Mouse (Mus musculus) hindbrain, embryonic 14.5 days (tissue): ENCODE data around the gene Smyd3. TPM values are rescaled to one million over a fixed set of nuclear protein-coding genes. Genes with fewer than 3 reads are reported as not detected.

ENCODE experiments used
- ATAC-seq: fragments of 200-750 bp; cut with Nextera tagmentation; 2 replicates; pipeline ENCODE4 v1.8.0; 2017; ENCODE audit warnings: moderate number of reproducible peaks, mild to moderate bottlenecking, moderate TSS enrichment, moderate library complexity; ENCODE audit not compliant: low FRiP score
- DNase-seq: peaks from one replicate; pipeline ENCODE4 v3.0.0-alpha.2; 2015; ENCODE audit warnings: low spot score
- H3K27ac ChIP-seq: fragments of 300-500 bp; sonication (generic); 2 replicates; pipeline ENCODE4 v1.5.1; 2014; ENCODE audit warnings: mild to moderate bottlenecking, moderate library complexity
- H3K27me3 ChIP-seq: fragments of 300-500 bp; sonication (generic); 2 replicates; pipeline ENCODE4 v1.6.1; 2014; ENCODE audit warnings: mild to moderate bottlenecking, low read length, mixed read lengths; ENCODE audit not compliant: control insufficient read depth, insufficient read depth
- H3K36me3 ChIP-seq: fragments of 300-500 bp; sonication (generic); replicated peaks from 2 replicates; pipeline ENCODE4 v1.6.1; 2014; ENCODE audit not compliant: control insufficient read depth, insufficient read depth
- H3K4me1 ChIP-seq: fragments of 300-500 bp; sonication (generic); replicated peaks from 2 replicates; pipeline ENCODE4 v1.6.1; 2014; ENCODE audit warnings: antibody characterized with exemption, low read length, mixed read lengths; ENCODE audit not compliant: control insufficient read depth, insufficient read depth
- H3K4me2 ChIP-seq: fragments of 300-500 bp; sonication (generic); replicated peaks from 2 replicates; pipeline ENCODE4 v1.6.1; 2014; ENCODE audit warnings: mild to moderate bottlenecking, moderate library complexity
- H3K4me3 ChIP-seq: fragments of 300-500 bp; sonication (generic); replicated peaks from 2 replicates; pipeline ENCODE4 v1.5.1; 2014; ENCODE audit warnings: mild to moderate bottlenecking, low read length
- H3K9ac ChIP-seq: fragments of 300-500 bp; sonication (generic); 2 replicates; pipeline ENCODE4 v1.6.1; 2014
- H3K9me3 ChIP-seq: fragments of 300-500 bp; sonication (generic); 2 replicates; pipeline ENCODE4 v1.6.1; 2016; ENCODE audit warnings: low read length; ENCODE audit not compliant: control insufficient read depth
- WGBS: fragments of 180-500 bp; shearing (Covaris S2); extraction: QIAGEN DNeasy Blood & Tissue Kit; methylation state at CpG from one replicate; pipeline ENCODE4 v1.1.7; 2014; 5-methylcytosine and 5-hydroxymethylcytosine counted together
- polyA plus RNA-seq: library from polyadenylated mRNA; unstranded; fragments of >200 nt; fragmentation: Nextera tagmentation; extraction: Ambion mirVana; gene quantifications from 2 replicates; pipeline ENCODE4 v1.2.1, GENCODE M21; 2014

Smyd3 gene
- polyA plus RNA-seq, 1 experiment from 2014 or later, result 25.4 TPM

- peak overlapping the region; percentile 83 for H3K27ac ChIP-seq
- WGBS, result 87% methylated on average over 5 of the region's 5 CpGs
- no peaks in the 10 kb centered on the region for H3K27me3 ChIP-seq
- H3K4me2 ChIP-seq, result no peak overlapping the region
- ATAC-seq (no peak), DNase-seq (no peak)
- no peak overlapping the region for H3K9ac ChIP-seq
- H3K9me3 ChIP-seq, result no peaks in the 10 kb centered on the region
- H3K4me3 ChIP-seq, result no peak overlapping the region
- no peaks in the 10 kb centered on the region for H3K36me3 ChIP-seq
- peaks cover 20% of the 10 kb centered on the region for H3K4me1 ChIP-seq
Measured at GRCm38 (mm10) chr1:179337529-179337928, 180.3 kb downstream of the Smyd3 start.

- Histone ChIP-seq H3K9me3 (no peaks in the 10 kb centered on the region), H3K27me3 (no peaks in the 10 kb centered on the region), H3K9ac (no peak overlapping the region), H3K27ac (peak overlapping the region; percentile 74), H3K4me1 (peaks cover 24% of the 10 kb centered on the region), H3K36me3 (no peaks in the 10 kb centered on the region), H3K4me2 (0 out of 2 replicates have a peak overlapping the region, but pooled peaks have one; percentile 21), H3K4me3 (no peak overlapping the region)
- ATAC-seq, result no peak
- DNase-seq, result peak; percentile 46
- WGBS, result 55% methylated on average over 3 of the region's 3 CpGs
Measured at GRCm38 (mm10) chr1:179326965-179327308, 190.9 kb downstream of the Smyd3 start.

GRCm38 (mm10) chr1:179326262-179326964 lies 191.4 kb downstream of the Smyd3 start:
- Histone ChIP-seq H3K27me3 (no peaks in the 10 kb centered on the region), H3K9ac (no peak overlapping the region), H3K36me3 (no peaks in the 10 kb centered on the region), H3K4me1 (peaks cover 24% of the 10 kb centered on the region), H3K27ac (peak overlapping the region; percentile 74), H3K4me2 (0 out of 2 replicates have a peak overlapping the region, but pooled peaks have one; percentile 21), H3K4me3 (no peak overlapping the region), H3K9me3 (no peaks in the 10 kb centered on the region)
- WGBS, result 59% methylated on average over 9 of the region's 9 CpGs
- peak; percentile 84 for ATAC-seq
- peak; percentile 72 for DNase-seq

GRCm38 (mm10) chr1:179324271-179324670 lies 193.6 kb downstream of the Smyd3 start:
- DNase-seq (no peak), ATAC-seq (no peak)
- H3K4me1 ChIP-seq, result peaks cover 24% of the 10 kb centered on the region
- no peaks in the 10 kb centered on the region for H3K36me3 ChIP-seq
- H3K27me3 ChIP-seq, result no peaks in the 10 kb centered on the region
- no peak overlapping the region for H3K9ac ChIP-seq
- no peak overlapping the region for H3K27ac ChIP-seq
- H3K9me3 ChIP-seq, result no peaks in the 10 kb centered on the region
- no peak overlapping the region for H3K4me2 ChIP-seq
- 79% methylated on average over 6 of the region's 6 CpGs for WGBS
- H3K4me3 ChIP-seq, result no peak overlapping the region

- ATAC-seq, result no peak
Measured at GRCm38 (mm10) chr1:179313618-179314017, 204.2 kb downstream of the Smyd3 start.

GRCm38 (mm10) chr1:179309487-179309886 lies 208.4 kb downstream of the Smyd3 start:
- 40% methylated on average over 5 of the region's 5 CpGs for WGBS
- no peak for DNase-seq
- ATAC-seq, result no peak

More at GRCm38 (mm10) chr1:179313618-179314017, 204.2 kb downstream of the Smyd3 start:
- no peak overlapping the region for H3K9ac ChIP-seq
- no peak overlapping the region for H3K4me3 ChIP-seq
- no peaks in the 10 kb centered on the region for H3K9me3 ChIP-seq
- 82% methylated on average over 5 of the region's 5 CpGs for WGBS
- H3K36me3 ChIP-seq, result no peaks in the 10 kb centered on the region
- H3K27me3 ChIP-seq, result no peaks in the 10 kb centered on the region
- no peaks in the 10 kb centered on the region for H3K4me1 ChIP-seq
- no peak overlapping the region for H3K4me2 ChIP-seq
- DNase-seq, result no peak
- H3K27ac ChIP-seq, result no peak overlapping the region

GRCm38 (mm10) chr1:179302446-179303230 lies 215.2 kb downstream of the Smyd3 start:
- H3K4me1 ChIP-seq, result no peaks in the 10 kb centered on the region
- H3K27ac ChIP-seq, result no peak overlapping the region

More at GRCm38 (mm10) chr1:179309487-179309886, 208.4 kb downstream of the Smyd3 start:
- Histone ChIP-seq H3K36me3 (no peaks in the 10 kb centered on the region), H3K4me2 (no peak overlapping the region), H3K9ac (no peak overlapping the region), H3K4me3 (no peak overlapping the region), H3K27ac (no peak overlapping the region), H3K9me3 (no peaks in the 10 kb centered on the region), H3K4me1 (no peaks in the 10 kb centered on the region), H3K27me3 (no peaks in the 10 kb centered on the region)

GRCm38 (mm10) chr1:179295626-179296025 lies 222.2 kb downstream of the Smyd3 start:
- Histone ChIP-seq H3K4me2 (no peak overlapping the region), H3K9ac (no peak overlapping the region), H3K9me3 (no peaks in the 10 kb centered on the region), H3K4me1 (no peaks in the 10 kb centered on the region), H3K27ac (no peak overlapping the region), H3K27me3 (no peaks in the 10 kb centered on the region), H3K4me3 (no peak overlapping the region), H3K36me3 (no peaks in the 10 kb centered on the region)
- WGBS, result 78% methylated on average over 6 of the region's 6 CpGs
- DNase-seq, result no peak
- no peak for ATAC-seq

More at GRCm38 (mm10) chr1:179302446-179303230, 215.2 kb downstream of the Smyd3 start:
- H3K27me3 ChIP-seq, result no peaks in the 10 kb centered on the region
- no peak for DNase-seq
- no peak overlapping the region for H3K4me3 ChIP-seq
- no peaks in the 10 kb centered on the region for H3K36me3 ChIP-seq
- no peak overlapping the region for H3K9ac ChIP-seq
- ATAC-seq, result no peak
- no peak overlapping the region for H3K4me2 ChIP-seq
- H3K9me3 ChIP-seq, result no peaks in the 10 kb centered on the region
- WGBS, result 88% methylated on average over 13 of the region's 13 CpGs

- H3K9ac ChIP-seq, result no peak overlapping the region
- no peaks in the 10 kb centered on the region for H3K4me1 ChIP-seq
- H3K36me3 ChIP-seq, result no peaks in the 10 kb centered on the region
- no peak overlapping the region for H3K4me2 ChIP-seq
- WGBS, result 76% methylated on average over 8 of the region's 8 CpGs
- no peak overlapping the region for H3K4me3 ChIP-seq
- 0 out of 2 replicates have a peak overlapping the region, but pooled peaks have one; percentile 20 for H3K27ac ChIP-seq
- ATAC-seq (no peak), DNase-seq (no peak)
- H3K27me3 ChIP-seq, result no peaks in the 10 kb centered on the region
- H3K9me3 ChIP-seq, result no peaks in the 10 kb centered on the region
Measured at GRCm38 (mm10) chr1:179293772-179294353, 224.0 kb downstream of the Smyd3 start.
